In genomic region chr16:92696411-92697015, GRCm38 (mm10) we compare ENCODE assay signal across 8 mouse cellular contexts.
DNase-seq lines count a peak whose midpoint lies in the region; TF ChIP-seq lines count a peak whose summit lies in the region.

No protein-coding gene starts in this region.

- H3K36me3 ChIP-seq in embryonic facial prominence, embryonic 10.5 days (replicated peaks), result no peaks in the 10 kb centered on the region
- H3K36me3 ChIP-seq in small intestine, adult 2 months (ENCODE audit: control insufficient read depth, insufficient read depth, low read length), result no peaks in the 10 kb centered on the region

- under 1% methylated on average over 24 of the region's 24 CpGs for WGBS in embryonic facial prominence, embryonic 10.5 days
- 1% methylated on average over 24 of the region's 24 CpGs for WGBS in small intestine, adult 2 months

- TF ChIP-seq CTCF in small intestine, adult 2 months (IDR thresholded peaks at IDR 0.05; ENCODE audit: extremely low read depth, insufficient read length, insufficient replicate concordance, low read depth, low read length), result no peak

- H3K9me3 ChIP-seq in embryonic facial prominence, embryonic 10.5 days, result no peaks in the 10 kb centered on the region

- TF ChIP-seq POLR2A in small intestine, adult 2 months (IDR thresholded peaks at IDR 0.05; ENCODE audit: low read depth, low read length), result no peak

- peak overlapping the region; percentile 35; the same call in 1 of the 2 replicates for H3K27ac ChIP-seq in embryonic facial prominence, embryonic 10.5 days (replicated peaks)
- H3K27ac ChIP-seq in small intestine, adult 2 months (ENCODE audit: insufficient read depth, low read depth, low read length), result no peak overlapping the region

- H3K4me1 ChIP-seq in embryonic facial prominence, embryonic 10.5 days, result peaks cover 50% of the 10 kb centered on the region
- H3K4me1 ChIP-seq in small intestine, adult 2 months (ENCODE audit: control insufficient read depth, insufficient read depth, insufficient read length, low read length), result peaks cover 15% of the 10 kb centered on the region

- peaks cover 99% of the 10 kb centered on the region for H3K27me3 ChIP-seq in embryonic facial prominence, embryonic 10.5 days (replicated peaks; ENCODE audit: low read depth, poor library complexity, severe bottlenecking)
- H3K27me3 ChIP-seq in small intestine, adult 2 months (ENCODE audit: control insufficient read depth, insufficient read depth, low read length), result peaks cover 29% of the 10 kb centered on the region

- peak; percentile 42 for DNase-seq in right cerebral cortex, postnatal 25 days
- no peak for DNase-seq in right cerebral cortex, adult 18-20 months
- DNase-seq in embryonic facial prominence, embryonic 10.5 days (ENCODE audit: low spot score), result peak; percentile 59
- peak; percentile 21 to 34 for DNase-seq in heart, adult 9 months (ENCODE audit: low spot score in 2 of 2)
- peak; percentile 11 to 13 for DNase-seq in kidney, adult 8-10 months
- DNase-seq in lung, postnatal 10 days, result peak; percentile 55
- DNase-seq in layer of hippocampus, adult 18-20 months (ENCODE audit: low spot score in 2 of 2), result no peak

- peak overlapping the region; percentile 77 for H3K4me3 ChIP-seq in embryonic facial prominence, embryonic 10.5 days
- H3K4me3 ChIP-seq in small intestine, adult 2 months (ENCODE audit: low read depth, low read length), result peak overlapping the region; percentile 72

Comparison
In these comparisons a context has a peak if more than half of its experiments do, and no peak if none do; other contexts are left out.
1. DNase-seq: peak in right cerebral cortex, postnatal 25 days (single experiment), embryonic facial prominence, embryonic 10.5 days (single experiment), heart, adult 9 months (2 of 2), kidney, adult 8-10 months (2 of 2) and lung, postnatal 10 days (single experiment); none in right cerebral cortex, adult 18-20 months (single experiment) and layer of hippocampus, adult 18-20 months (0 of 2).